ENCODE assay signal across 8 mouse cellular contexts in genomic region chr4:141952114-141952513, GRCm38 (mm10).
DNase-seq lines count a peak whose midpoint lies in the region; ATAC-seq lines count a peak whose summit lies in the region.

No protein-coding gene starts in this region.

- peaks cover 14% of the 10 kb centered on the region; the same call in 1 of the 2 replicates for H3K4me1 ChIP-seq in hindbrain, embryonic 15.5 days (replicated peaks)
- 0 out of 2 replicates have a peak, but pooled peaks cover 2% of the 10 kb centered on the region for H3K4me1 ChIP-seq in hindbrain, embryonic 16.5 days (ENCODE audit: control insufficient read depth, insufficient read depth, low read depth, low read length)
- peaks cover 25% of the 10 kb centered on the region for H3K4me1 ChIP-seq in kidney, embryonic 16.5 days (ENCODE audit: insufficient read depth, low read length)

- H3K9me3 ChIP-seq in hindbrain, embryonic 15.5 days = no peaks in the 10 kb centered on the region
- H3K9me3 ChIP-seq in hindbrain, embryonic 16.5 days (ENCODE audit: control insufficient read depth, low read length) = no peaks in the 10 kb centered on the region
- no peaks in the 10 kb centered on the region for H3K9me3 ChIP-seq in kidney, embryonic 16.5 days (ENCODE audit: low read length)

- no peak overlapping the region for H3K9ac ChIP-seq in hindbrain, embryonic 15.5 days
- H3K9ac ChIP-seq in hindbrain, embryonic 16.5 days (ENCODE audit: low read depth, low read length) = no peak overlapping the region
- no peak overlapping the region for H3K9ac ChIP-seq in kidney, embryonic 16.5 days (replicated peaks; ENCODE audit: low read length)

- no peak overlapping the region for H3K4me2 ChIP-seq in hindbrain, embryonic 15.5 days
- no peak overlapping the region for H3K4me2 ChIP-seq in hindbrain, embryonic 16.5 days (ENCODE audit: low read length)
- no peak overlapping the region for H3K4me2 ChIP-seq in kidney, embryonic 16.5 days (replicated peaks; ENCODE audit: low read depth, low read length)

- H3K36me3 ChIP-seq in hindbrain, embryonic 15.5 days = no peaks in the 10 kb centered on the region
- H3K36me3 ChIP-seq in hindbrain, embryonic 16.5 days (ENCODE audit: control insufficient read depth, insufficient read depth, low read length) = no peaks in the 10 kb centered on the region
- H3K36me3 ChIP-seq in kidney, embryonic 16.5 days (ENCODE audit: insufficient read depth, low read length) = no peaks in the 10 kb centered on the region

- DNase-seq in CD4-positive, CD25-positive, alpha-beta regulatory T cell, adult 2 months (ENCODE audit: low read depth, low spot score) = peak; percentile 65
- peak; percentile 98 for DNase-seq in heart, adult 11 months
- DNase-seq in liver = peak; percentile 39
- DNase-seq in right cerebral cortex, postnatal 10 days (ENCODE audit: low spot score in 2 of 2) = peak; percentile 69 to 76
- DNase-seq in thymus, adult 18-20 months = no peak

- 67% methylated on average over 17 of the region's 17 CpGs for WGBS in hindbrain, embryonic 15.5 days
- WGBS in hindbrain, embryonic 16.5 days = 67% methylated on average over 17 of the region's 17 CpGs
- 53% methylated on average over 17 of the region's 17 CpGs for WGBS in kidney, embryonic 16.5 days

- H3K27ac ChIP-seq in hindbrain, embryonic 15.5 days (replicated peaks) = 0 out of 2 replicates have a peak overlapping the region, but pooled peaks have one; percentile 8
- H3K27ac ChIP-seq in hindbrain, embryonic 16.5 days (ENCODE audit: low read depth, low read length) = no peak overlapping the region
- H3K27ac ChIP-seq in kidney, embryonic 16.5 days (ENCODE audit: low read length) = no peak overlapping the region

- no peaks in the 10 kb centered on the region for H3K27me3 ChIP-seq in hindbrain, embryonic 15.5 days
- no peaks in the 10 kb centered on the region for H3K27me3 ChIP-seq in hindbrain, embryonic 16.5 days (replicated peaks; ENCODE audit: control insufficient read depth, insufficient read depth, low read length)
- H3K27me3 ChIP-seq in kidney, embryonic 16.5 days (ENCODE audit: insufficient read depth, low read length) = no peaks in the 10 kb centered on the region

- no peak overlapping the region for H3K4me3 ChIP-seq in hindbrain, embryonic 15.5 days
- H3K4me3 ChIP-seq in hindbrain, embryonic 16.5 days (ENCODE audit: low read length) = no peak overlapping the region
- no peak overlapping the region for H3K4me3 ChIP-seq in kidney, embryonic 16.5 days (ENCODE audit: low read length)

- ATAC-seq in hindbrain, embryonic 15.5 days (ENCODE audit: low FRiP score, low read depth) = no peak
- no peak for ATAC-seq in hindbrain, embryonic 16.5 days
- ATAC-seq in kidney, embryonic 16.5 days (ENCODE audit: low FRiP score, low TSS enrichment) = no peak

Comparison
In these comparisons a context has a peak if more than half of its experiments do, and no peak if none do; other contexts are left out.
1. DNase-seq: peak in CD4-positive, CD25-positive, alpha-beta regulatory T cell, adult 2 months (single experiment), heart, adult 11 months (single experiment), liver (single experiment) and right cerebral cortex, postnatal 10 days (2 of 2); none in thymus, adult 18-20 months (0 of 2).